Mouse (Mus musculus): ENCODE measurements around the gene Scn8a. TPM values are rescaled to one million over a fixed set of nuclear protein-coding genes. Genes with fewer than 3 reads are reported as not detected.

The Scn8a gene
- polyA plus RNA-seq, 1 experiment from 2014 or later = 23.0 TPM

- Histone ChIP-seq H3K27ac (no peak overlapping the region), H3K27me3 (no peaks in the 10 kb centered on the region), H3K9me3 (no peaks in the 10 kb centered on the region), H3K4me1 (replicated peaks) (peaks cover 35% of the 10 kb centered on the region), H3K36me3 (no peaks in the 10 kb centered on the region), H3K4me3 (replicated peaks) (no peak overlapping the region), H3K4me2 (replicated peaks) (no peak overlapping the region), H3K9ac (replicated peaks) (no peak overlapping the region)
- ATAC-seq = no peak
- WGBS = 96% methylated on average over 11 of the region's 11 CpGs
These were observed 52.6 kb downstream of the Scn8a start for GRCm38 (mm10) chr15:100922210-100922609.

- peak overlapping the region; percentile 37; the same call in 1 of the 2 replicates for H3K27ac ChIP-seq
- peak; percentile 85 for ATAC-seq
- H3K4me1 ChIP-seq (replicated peaks) = peaks cover 30% of the 10 kb centered on the region
- H3K9ac ChIP-seq (replicated peaks) = peak overlapping the region; percentile 55
- 20% methylated on average over 19 of the region's 19 CpGs for WGBS
- H3K36me3 ChIP-seq = no peaks in the 10 kb centered on the region
- H3K4me3 ChIP-seq (replicated peaks) = no peak overlapping the region
- no peaks in the 10 kb centered on the region for H3K9me3 ChIP-seq
- peak overlapping the region; percentile 25; the same call in 1 of the 2 replicates for H3K4me2 ChIP-seq (replicated peaks)
- H3K27me3 ChIP-seq = no peaks in the 10 kb centered on the region
These were observed 53.8 kb downstream of the Scn8a start for GRCm38 (mm10) chr15:100923476-100923875.

DNA sequence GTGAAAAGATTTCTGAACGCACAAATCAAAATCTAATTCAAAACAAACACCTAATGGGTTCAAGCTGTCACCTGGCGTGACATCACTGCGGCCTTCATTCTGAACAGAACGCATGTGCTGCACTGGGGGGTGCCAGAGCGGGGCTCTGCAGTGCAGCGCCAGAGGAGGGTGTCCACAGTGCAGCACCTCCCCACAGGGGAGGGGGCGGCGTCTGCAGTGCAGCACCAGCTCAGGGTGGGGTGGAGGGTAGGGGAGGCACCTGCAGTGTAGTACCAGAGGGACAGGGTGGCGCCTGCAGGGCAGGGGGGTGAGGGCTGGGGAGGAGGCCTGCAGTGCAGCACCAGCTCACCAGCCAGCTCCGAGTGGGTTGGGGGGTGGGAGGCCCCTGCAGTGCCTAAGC is 55.3 kb downstream of the Scn8a start:
- WGBS = 70% methylated on average over 10 of the region's 10 CpGs
- Histone ChIP-seq H3K36me3 (no peaks in the 10 kb centered on the region), H3K4me1 (replicated peaks) (peaks cover 23% of the 10 kb centered on the region), H3K4me3 (replicated peaks) (no peak overlapping the region), H3K4me2 (replicated peaks) (no peak overlapping the region), H3K27ac (no peak overlapping the region), H3K9ac (replicated peaks) (no peak overlapping the region; the same call in 1 of the 2 replicates), H3K27me3 (no peaks in the 10 kb centered on the region), H3K9me3 (no peaks in the 10 kb centered on the region)
- ATAC-seq = peak; percentile 40; the same call in 1 of the 2 replicates

DNA sequence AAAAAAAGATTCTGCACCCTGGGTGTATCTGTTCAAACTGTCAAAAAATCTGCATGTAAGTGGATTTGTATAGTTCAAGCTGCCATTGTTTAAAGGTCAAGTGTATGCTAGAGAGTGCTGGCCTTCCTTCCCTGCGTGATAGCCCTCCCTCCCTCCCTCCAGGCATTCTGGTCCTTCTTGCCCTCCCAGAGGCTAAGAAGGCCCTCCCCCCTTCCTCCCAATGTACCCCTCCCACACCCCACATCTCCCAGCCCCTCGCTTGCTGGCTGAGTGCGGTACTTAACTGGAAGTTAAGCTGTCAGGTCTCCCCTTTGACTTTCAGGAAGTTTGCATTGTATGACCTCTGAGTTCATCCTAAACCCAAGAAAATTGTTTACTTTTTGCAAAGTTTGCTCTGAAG is 60.8 kb downstream of the Scn8a start:
- ATAC-seq = no peak
- Histone ChIP-seq H3K27ac (no peak overlapping the region), H3K36me3 (no peaks in the 10 kb centered on the region), H3K4me1 (replicated peaks) (peaks cover 8% of the 10 kb centered on the region), H3K4me2 (replicated peaks) (no peak overlapping the region), H3K9me3 (no peaks in the 10 kb centered on the region), H3K9ac (replicated peaks) (no peak overlapping the region), H3K4me3 (replicated peaks) (no peak overlapping the region), H3K27me3 (no peaks in the 10 kb centered on the region)
- WGBS = 19% methylated on average over 3 of the region's 3 CpGs

- Histone ChIP-seq H3K9ac (replicated peaks) (no peak overlapping the region; the same call in 1 of the 2 replicates), H3K27me3 (no peaks in the 10 kb centered on the region), H3K27ac (no peak overlapping the region), H3K4me1 (replicated peaks) (peaks cover 22% of the 10 kb centered on the region), H3K9me3 (no peaks in the 10 kb centered on the region), H3K36me3 (peaks cover 23% of the 10 kb centered on the region), H3K4me2 (replicated peaks) (no peak overlapping the region; the same call in 1 of the 2 replicates), H3K4me3 (replicated peaks) (no peak overlapping the region)
- no peak for ATAC-seq
- WGBS = 75% methylated on average over 24 of the region's 24 CpGs
These were observed 66.5 kb downstream of the Scn8a start for GRCm38 (mm10) chr15:100936176-100936575.

- WGBS = 91% methylated on average over 13 of the region's 13 CpGs
- H3K4me2 ChIP-seq (replicated peaks) = no peak overlapping the region
- no peak for ATAC-seq
- peaks cover 14% of the 10 kb centered on the region for H3K4me1 ChIP-seq (replicated peaks)
- H3K9me3 ChIP-seq = no peaks in the 10 kb centered on the region
- H3K27me3 ChIP-seq = no peaks in the 10 kb centered on the region
- no peak overlapping the region for H3K27ac ChIP-seq
- H3K9ac ChIP-seq (replicated peaks) = no peak overlapping the region
- 0 out of 2 replicates have a peak, but pooled peaks cover 8% of the 10 kb centered on the region for H3K36me3 ChIP-seq
- H3K4me3 ChIP-seq (replicated peaks) = no peak overlapping the region
These were observed 78.7 kb downstream of the Scn8a start for GRCm38 (mm10) chr15:100948383-100948782.

GRCm38 (mm10) chr15:100949169-100949568 is 79.5 kb downstream of the Scn8a start:
- Histone ChIP-seq H3K36me3 (0 out of 2 replicates have a peak, but pooled peaks cover 8% of the 10 kb centered on the region), H3K4me1 (replicated peaks) (peaks cover 19% of the 10 kb centered on the region), H3K4me2 (replicated peaks) (no peak overlapping the region), H3K4me3 (replicated peaks) (no peak overlapping the region), H3K9ac (replicated peaks) (no peak overlapping the region), H3K27ac (no peak overlapping the region), H3K9me3 (no peaks in the 10 kb centered on the region), H3K27me3 (no peaks in the 10 kb centered on the region)
- 86% methylated on average over 4 of the region's 4 CpGs for WGBS
- ATAC-seq = no peak

DNA sequence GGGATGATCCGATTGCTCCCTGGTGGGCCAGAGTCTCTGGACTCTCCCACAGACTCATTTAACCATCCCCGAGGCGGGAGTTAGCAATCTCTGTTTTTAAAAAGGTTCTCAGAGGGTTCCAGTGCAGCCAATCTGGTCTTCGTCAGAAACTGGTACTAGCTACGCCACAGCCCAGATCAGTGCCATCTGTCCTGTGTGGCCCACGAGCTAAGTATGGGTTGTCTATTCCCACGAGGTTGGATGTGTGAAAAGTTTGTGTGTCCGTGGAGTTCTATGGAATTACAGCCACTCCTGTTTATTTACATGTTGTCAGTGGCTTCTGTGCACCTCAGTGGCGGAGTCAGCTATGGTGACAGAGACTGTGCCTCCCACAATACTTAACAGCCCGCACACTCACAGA is 81.8 kb downstream of the Scn8a start:
- no peak for ATAC-seq
- Histone ChIP-seq H3K4me2 (replicated peaks) (no peak overlapping the region), H3K27me3 (no peaks in the 10 kb centered on the region), H3K9ac (replicated peaks) (no peak overlapping the region), H3K36me3 (0 out of 2 replicates have a peak, but pooled peaks cover 8% of the 10 kb centered on the region), H3K9me3 (no peaks in the 10 kb centered on the region), H3K4me3 (replicated peaks) (no peak overlapping the region), H3K27ac (no peak overlapping the region), H3K4me1 (replicated peaks) (peaks cover 28% of the 10 kb centered on the region)
- 84% methylated on average over 10 of the region's 10 CpGs for WGBS

DNA sequence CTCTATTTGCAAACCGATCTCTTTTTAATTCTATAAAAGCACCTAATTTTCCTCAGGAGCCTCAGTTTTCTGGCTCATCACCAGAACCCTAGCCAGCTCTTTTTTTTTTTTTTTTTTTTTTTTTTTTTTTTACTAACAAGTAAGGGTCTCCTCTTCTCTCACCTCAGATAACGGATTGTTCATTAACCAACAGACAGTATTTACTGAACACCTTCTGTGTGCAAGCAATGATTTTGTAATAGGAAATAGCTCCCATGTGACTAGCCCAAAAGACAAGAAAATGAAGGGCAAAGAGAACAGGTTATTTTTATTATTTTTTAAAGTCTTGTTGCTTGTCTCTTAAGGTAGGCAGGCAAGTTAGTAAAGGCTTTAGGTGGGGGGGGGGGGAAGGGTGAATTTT is 82.6 kb downstream of the Scn8a start:
- no peaks in the 10 kb centered on the region for H3K27me3 ChIP-seq
- H3K4me3 ChIP-seq (replicated peaks) = no peak overlapping the region
- ATAC-seq = no peak
- H3K4me1 ChIP-seq (replicated peaks) = peaks cover 28% of the 10 kb centered on the region
- 0 out of 2 replicates have a peak, but pooled peaks cover 8% of the 10 kb centered on the region for H3K36me3 ChIP-seq
- WGBS = 88% methylated on average over 2 of the region's 2 CpGs
- H3K4me2 ChIP-seq (replicated peaks) = no peak overlapping the region
- H3K9ac ChIP-seq (replicated peaks) = no peak overlapping the region
- H3K9me3 ChIP-seq = no peaks in the 10 kb centered on the region
- no peak overlapping the region for H3K27ac ChIP-seq

GRCm38 (mm10) chr15:100952854-100953253 is 83.2 kb downstream of the Scn8a start:
- H3K27me3 ChIP-seq = no peaks in the 10 kb centered on the region
- no peak overlapping the region for H3K9ac ChIP-seq (replicated peaks)
- H3K27ac ChIP-seq = no peak overlapping the region
- 0 out of 2 replicates have a peak, but pooled peaks cover 8% of the 10 kb centered on the region for H3K36me3 ChIP-seq
- H3K4me2 ChIP-seq (replicated peaks) = no peak overlapping the region
- H3K4me3 ChIP-seq (replicated peaks) = no peak overlapping the region
- WGBS = 19% methylated on average over 8 of the region's 8 CpGs
- peaks cover 28% of the 10 kb centered on the region for H3K4me1 ChIP-seq (replicated peaks)
- ATAC-seq = no peak
- no peaks in the 10 kb centered on the region for H3K9me3 ChIP-seq

DNA sequence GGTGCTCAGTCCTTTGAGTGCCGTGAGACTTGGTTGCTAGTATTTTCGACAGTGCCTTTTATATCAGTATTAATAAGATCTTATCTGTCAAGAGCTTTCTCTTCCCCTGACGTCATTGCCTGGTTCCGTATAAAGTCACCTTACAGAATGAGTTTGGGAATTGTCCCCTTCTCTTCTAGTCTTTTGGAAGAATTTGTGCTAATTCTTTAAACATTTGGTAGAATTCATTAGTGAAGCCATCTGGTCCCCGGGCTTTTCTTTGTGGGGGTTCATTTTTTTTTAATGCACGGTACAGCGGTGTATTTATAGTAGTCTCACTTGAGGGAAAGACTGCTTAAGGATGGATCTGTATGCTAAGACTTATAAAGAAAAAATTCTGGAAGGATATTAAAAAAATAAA is 84.3 kb downstream of the Scn8a start:
- no peak for ATAC-seq
- Histone ChIP-seq H3K9me3 (no peaks in the 10 kb centered on the region), H3K9ac (replicated peaks) (no peak overlapping the region), H3K27ac (no peak overlapping the region), H3K4me1 (replicated peaks) (peaks cover 28% of the 10 kb centered on the region), H3K4me3 (replicated peaks) (no peak overlapping the region), H3K4me2 (replicated peaks) (no peak overlapping the region), H3K27me3 (no peaks in the 10 kb centered on the region), H3K36me3 (0 out of 2 replicates have a peak, but pooled peaks cover 6% of the 10 kb centered on the region)
- 42% methylated on average over 7 of the region's 7 CpGs for WGBS

- WGBS = 72% methylated on average over 16 of the region's 16 CpGs
These were observed 85.1 kb downstream of the Scn8a start for GRCm38 (mm10) chr15:100954751-100955150.

GRCm38 (mm10) chr15:100960958-100961357 is 91.3 kb downstream of the Scn8a start:
- peaks cover 6% of the 10 kb centered on the region for H3K36me3 ChIP-seq
- no peaks in the 10 kb centered on the region for H3K9me3 ChIP-seq
- no peaks in the 10 kb centered on the region for H3K4me1 ChIP-seq (replicated peaks)
- H3K27ac ChIP-seq = no peak overlapping the region
- ATAC-seq = no peak
- H3K4me3 ChIP-seq (replicated peaks) = no peak overlapping the region
- WGBS = 89% methylated on average over 6 of the region's 6 CpGs
- no peaks in the 10 kb centered on the region for H3K27me3 ChIP-seq
- no peak overlapping the region for H3K4me2 ChIP-seq (replicated peaks)
- H3K9ac ChIP-seq (replicated peaks) = no peak overlapping the region

More at GRCm38 (mm10) chr15:100954751-100955150, 85.1 kb downstream of the Scn8a start:
- no peaks in the 10 kb centered on the region for H3K27me3 ChIP-seq
- H3K36me3 ChIP-seq = peaks cover 8% of the 10 kb centered on the region; the same call in 1 of the 2 replicates
- H3K4me2 ChIP-seq (replicated peaks) = no peak overlapping the region
- no peak overlapping the region for H3K4me3 ChIP-seq (replicated peaks)
- no peak overlapping the region for H3K9ac ChIP-seq (replicated peaks)
- no peak overlapping the region for H3K27ac ChIP-seq
- ATAC-seq = no peak
- H3K9me3 ChIP-seq = no peaks in the 10 kb centered on the region
- peaks cover 28% of the 10 kb centered on the region for H3K4me1 ChIP-seq (replicated peaks)

Measured in midbrain, embryonic 13.5 days (tissue).